Mouse (Mus musculus): Measurements from ENCODE around the gene Ggta1. TPM values are rescaled to one million over a fixed set of nuclear protein-coding genes. Genes with fewer than 3 reads are reported as not detected.

The Ggta1 gene
- polyA plus RNA-seq, 1 experiment: 3.7 TPM

GRCm38 (mm10) chr2:35412810-35413209, 50.2 kb downstream of the Ggta1 start:
- TF ChIP-seq POLR2A (IDR thresholded peaks at IDR 0.05; ENCODE audit: extremely low read depth, insufficient read depth, low read length) (no peak), CTCF (IDR thresholded peaks at IDR 0.05; ENCODE audit: extremely low read depth, insufficient read depth, low read length) (no peak)
- no peak overlapping the region for H3K4me3 ChIP-seq (ENCODE audit: insufficient read depth, low read length)
- H3K27ac ChIP-seq (ENCODE audit: insufficient read depth, low read length): no peak overlapping the region
- H3K4me1 ChIP-seq (ENCODE audit: control insufficient read depth, insufficient read depth, low read length): no peaks in the 10 kb centered on the region

DNA sequence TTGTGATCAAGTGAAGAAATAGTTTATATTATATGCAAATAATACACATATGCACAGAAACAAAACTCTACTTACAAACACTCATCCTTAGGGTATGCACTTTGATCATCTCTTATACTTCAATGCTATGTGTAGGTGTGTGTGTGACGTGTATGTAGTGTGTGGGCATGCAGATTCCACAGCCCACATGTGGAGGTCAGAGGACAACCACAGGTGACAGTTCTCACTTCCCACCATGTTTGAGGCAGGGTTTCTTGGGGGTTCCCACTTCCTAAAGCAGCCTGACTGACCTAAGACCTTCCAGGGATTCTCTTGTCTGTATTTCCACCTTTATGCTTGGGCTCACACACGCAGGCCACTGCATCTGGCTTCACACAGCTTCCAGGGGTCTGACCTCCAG, 50.8 kb downstream of the Ggta1 start:
- no peak for TF ChIP-seq POLR2A (IDR thresholded peaks at IDR 0.05; ENCODE audit: extremely low read depth, insufficient read depth, low read length)
- TF ChIP-seq CTCF (IDR thresholded peaks at IDR 0.05; ENCODE audit: extremely low read depth, insufficient read depth, low read length): no peak
- no peak overlapping the region for H3K27ac ChIP-seq (ENCODE audit: insufficient read depth, low read length)
- no peaks in the 10 kb centered on the region for H3K4me1 ChIP-seq (ENCODE audit: control insufficient read depth, insufficient read depth, low read length)
- H3K4me3 ChIP-seq (ENCODE audit: insufficient read depth, low read length): no peak overlapping the region

DNA sequence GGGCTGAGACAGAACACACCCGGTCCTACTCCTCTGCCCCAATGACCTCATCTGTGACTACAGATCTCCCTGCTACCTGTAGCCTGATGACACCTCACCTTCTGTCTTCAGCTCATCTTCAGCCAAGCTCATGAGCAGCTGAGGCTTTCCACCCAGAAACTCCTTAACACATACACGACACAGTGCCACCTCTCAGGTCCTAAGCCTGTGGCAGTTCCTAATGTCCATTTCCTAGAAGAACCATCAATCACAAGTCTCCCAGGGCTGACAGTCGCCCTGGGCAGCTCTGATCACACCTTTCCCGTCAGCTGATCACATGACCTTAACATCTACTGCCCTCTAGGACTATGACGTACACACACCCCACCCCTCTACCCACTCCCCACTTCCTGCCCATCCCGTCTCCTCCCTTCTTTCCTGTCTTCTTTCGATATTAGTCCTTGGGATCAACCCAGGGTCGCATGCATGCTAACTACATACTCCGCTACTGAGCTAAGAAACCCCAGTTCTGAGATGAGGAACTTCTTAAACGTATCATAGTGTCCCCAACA, 51.3 kb downstream of the Ggta1 start:
- no peak for TF ChIP-seq POLR2A (IDR thresholded peaks at IDR 0.05; ENCODE audit: extremely low read depth, insufficient read depth, low read length)
- no peak for TF ChIP-seq CTCF (IDR thresholded peaks at IDR 0.05; ENCODE audit: extremely low read depth, insufficient read depth, low read length)
- no peaks in the 10 kb centered on the region for H3K4me1 ChIP-seq (ENCODE audit: control insufficient read depth, insufficient read depth, low read length)
- H3K4me3 ChIP-seq (ENCODE audit: insufficient read depth, low read length): no peak overlapping the region

GRCm38 (mm10) chr2:35409466-35409865, 53.6 kb downstream of the Ggta1 start:
- H3K4me1 ChIP-seq (ENCODE audit: control insufficient read depth, insufficient read depth, low read length): no peaks in the 10 kb centered on the region
- H3K4me3 ChIP-seq (ENCODE audit: insufficient read depth, low read length): no peak overlapping the region
- no peak overlapping the region for H3K27ac ChIP-seq (ENCODE audit: insufficient read depth, low read length)
- TF ChIP-seq CTCF (IDR thresholded peaks at IDR 0.05; ENCODE audit: extremely low read depth, insufficient read depth, low read length) (no peak), POLR2A (IDR thresholded peaks at IDR 0.05; ENCODE audit: extremely low read depth, insufficient read depth, low read length) (no peak)

More for the DNA sequence above, 51.3 kb downstream of the Ggta1 start:
- no peak overlapping the region for H3K27ac ChIP-seq (ENCODE audit: insufficient read depth, low read length)

GRCm38 (mm10) chr2:35408409-35409110, 54.5 kb downstream of the Ggta1 start:
- H3K4me1 ChIP-seq (ENCODE audit: control insufficient read depth, insufficient read depth, low read length): no peaks in the 10 kb centered on the region
- H3K27ac ChIP-seq (ENCODE audit: insufficient read depth, low read length): no peak overlapping the region
- no peak for TF ChIP-seq CTCF (IDR thresholded peaks at IDR 0.05; ENCODE audit: extremely low read depth, insufficient read depth, low read length)
- TF ChIP-seq POLR2A (IDR thresholded peaks at IDR 0.05; ENCODE audit: extremely low read depth, insufficient read depth, low read length): no peak
- H3K4me3 ChIP-seq (ENCODE audit: insufficient read depth, low read length): no peak overlapping the region

- no peak for TF ChIP-seq POLR2A (IDR thresholded peaks at IDR 0.05; ENCODE audit: extremely low read depth, insufficient read depth, low read length)
- TF ChIP-seq CTCF (IDR thresholded peaks at IDR 0.05; ENCODE audit: extremely low read depth, insufficient read depth, low read length): no peak
- Histone ChIP-seq H3K27ac (ENCODE audit: insufficient read depth, low read length) (no peak overlapping the region), H3K4me3 (ENCODE audit: insufficient read depth, low read length) (no peak overlapping the region), H3K4me1 (ENCODE audit: control insufficient read depth, insufficient read depth, low read length) (no peaks in the 10 kb centered on the region)
Observed at GRCm38 (mm10) chr2:35407878-35408277, 55.2 kb downstream of the Ggta1 start.

DNA sequence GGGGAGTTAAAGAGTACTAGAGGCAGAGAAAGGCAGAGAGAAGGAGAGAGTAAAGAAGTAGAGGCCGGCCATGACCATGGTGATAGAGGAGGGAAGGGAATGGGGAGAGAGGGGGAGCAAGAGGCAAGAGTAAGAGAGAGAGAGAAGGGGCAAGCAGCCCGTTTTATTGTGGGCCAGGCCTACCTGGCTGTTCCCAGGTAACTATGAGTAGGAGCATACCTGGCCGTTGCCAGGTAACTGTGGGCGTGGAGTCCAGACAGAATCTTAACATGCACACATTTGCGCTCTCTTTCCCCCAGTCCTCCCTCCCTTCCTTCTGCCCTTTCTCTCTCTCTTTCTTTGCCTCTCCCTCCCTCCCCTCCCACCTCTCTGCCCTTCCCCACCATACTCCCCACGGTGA, 55.8 kb downstream of the Ggta1 start:
- TF ChIP-seq POLR2A (IDR thresholded peaks at IDR 0.05; ENCODE audit: extremely low read depth, insufficient read depth, low read length) (no peak), CTCF (IDR thresholded peaks at IDR 0.05; ENCODE audit: extremely low read depth, insufficient read depth, low read length) (no peak)
- H3K4me1 ChIP-seq (ENCODE audit: control insufficient read depth, insufficient read depth, low read length): no peaks in the 10 kb centered on the region
- no peak overlapping the region for H3K4me3 ChIP-seq (ENCODE audit: insufficient read depth, low read length)
- H3K27ac ChIP-seq (ENCODE audit: insufficient read depth, low read length): no peak overlapping the region

GRCm38 (mm10) chr2:35406611-35407010, 56.4 kb downstream of the Ggta1 start:
- no peaks in the 10 kb centered on the region for H3K4me1 ChIP-seq (ENCODE audit: control insufficient read depth, insufficient read depth, low read length)
- no peak for TF ChIP-seq CTCF (IDR thresholded peaks at IDR 0.05; ENCODE audit: extremely low read depth, insufficient read depth, low read length)
- TF ChIP-seq POLR2A (IDR thresholded peaks at IDR 0.05; ENCODE audit: extremely low read depth, insufficient read depth, low read length): no peak
- H3K27ac ChIP-seq (ENCODE audit: insufficient read depth, low read length): no peak overlapping the region

DNA sequence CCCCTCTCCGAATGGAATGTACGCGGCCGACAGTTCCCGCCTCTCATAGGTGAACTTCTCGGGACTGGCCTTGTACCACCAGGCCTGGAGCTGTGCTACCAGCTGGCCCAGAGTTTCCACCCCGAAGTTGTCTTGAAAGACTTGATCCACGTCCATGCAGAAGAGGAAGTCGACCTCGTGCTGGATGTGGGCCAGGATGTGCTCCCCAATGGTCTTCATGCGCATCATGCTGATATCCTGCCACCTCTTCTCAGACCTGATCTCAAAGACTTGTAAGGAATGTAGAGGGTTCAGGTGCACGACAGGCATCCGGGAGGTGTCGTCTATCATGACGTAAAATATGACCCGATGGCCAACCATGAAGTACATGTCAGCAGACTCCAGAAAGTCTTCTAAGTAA, 60.6 kb downstream of the Ggta1 start:
- no peak overlapping the region for H3K27ac ChIP-seq (ENCODE audit: insufficient read depth, low read length)
- no peaks in the 10 kb centered on the region for H3K4me1 ChIP-seq (ENCODE audit: control insufficient read depth, insufficient read depth, low read length)
- TF ChIP-seq CTCF (IDR thresholded peaks at IDR 0.05; ENCODE audit: extremely low read depth, insufficient read depth, low read length) (no peak), POLR2A (IDR thresholded peaks at IDR 0.05; ENCODE audit: extremely low read depth, insufficient read depth, low read length) (no peak)
- H3K4me3 ChIP-seq (ENCODE audit: insufficient read depth, low read length): no peak overlapping the region

More at GRCm38 (mm10) chr2:35406611-35407010, 56.4 kb downstream of the Ggta1 start:
- H3K4me3 ChIP-seq (ENCODE audit: insufficient read depth, low read length): no peak overlapping the region

- no peak overlapping the region for H3K4me3 ChIP-seq (ENCODE audit: insufficient read depth, low read length)
- H3K27ac ChIP-seq (ENCODE audit: insufficient read depth, low read length): no peak overlapping the region
- H3K4me1 ChIP-seq (ENCODE audit: control insufficient read depth, insufficient read depth, low read length): peaks cover 3% of the 10 kb centered on the region
- TF ChIP-seq POLR2A (IDR thresholded peaks at IDR 0.05; ENCODE audit: extremely low read depth, insufficient read depth, low read length) (no peak), CTCF (IDR thresholded peaks at IDR 0.05; ENCODE audit: extremely low read depth, insufficient read depth, low read length) (no peak)
Observed at GRCm38 (mm10) chr2:35400739-35401138, 62.3 kb downstream of the Ggta1 start.
